ENCODE assay signal across 30 mouse cellular contexts in genomic region chr13:41123666-41124225, GRCm38 (mm10). TPM values are rescaled to one million over a fixed set of nuclear protein-coding genes. Genes with fewer than 3 reads are reported as not detected.
DNase-seq lines count a peak whose midpoint lies in the region; ATAC-seq and TF ChIP-seq lines count a peak whose summit lies in the region.
"Had no signal": no experiment of that assay in that cellular context is flagged by ENCODE, and none has a peak within 500 bp of the region (broad histone marks: within the 10 kb centered on the region; RNA-seq: fewer than 3 reads in every experiment).

No protein-coding gene starts in this region.

- no peak for TF ChIP-seq CTCF in brain, embryonic 14.5 days (IDR thresholded peaks at IDR 0.05; ENCODE audit: borderline replicate concordance, extremely low read depth, insufficient read depth, insufficient read length)

- H3K4me2 ChIP-seq in forebrain, embryonic 12.5 days, result no peak overlapping the region
- H3K4me2 ChIP-seq in forebrain, embryonic 11.5 days (ENCODE audit: low read depth, low read length, severe bottlenecking), result no peak overlapping the region
- H3K4me2 ChIP-seq: embryonic facial prominence, embryonic 13.5 days; heart, embryonic 13.5 days; hindbrain, embryonic 12.5 days; hindbrain, embryonic 15.5 days had no signal

- H3K4me3 ChIP-seq in forebrain, embryonic 12.5 days (replicated peaks), result no peak overlapping the region
- no peak overlapping the region for H3K4me3 ChIP-seq in forebrain, embryonic 11.5 days (ENCODE audit: low read depth, low read length)
- no peak overlapping the region for H3K4me3 ChIP-seq in embryonic facial prominence, embryonic 10.5 days
- H3K4me3 ChIP-seq: embryonic facial prominence, embryonic 13.5 days; erythroblast, embryonic 14.5 days; gastrocnemius, adult 2 months; heart, adult 2 months; heart, embryonic 10.5 days; heart, embryonic 13.5 days; hindbrain, embryonic 12.5 days; hindbrain, embryonic 15.5 days had no signal

- H3K36me3 ChIP-seq in forebrain, embryonic 12.5 days (replicated peaks), result no peaks in the 10 kb centered on the region
- no peaks in the 10 kb centered on the region for H3K36me3 ChIP-seq in forebrain, embryonic 11.5 days (ENCODE audit: control insufficient read depth, insufficient read depth, low read length)
- no peaks in the 10 kb centered on the region for H3K36me3 ChIP-seq in embryonic facial prominence, embryonic 10.5 days (replicated peaks)
- H3K36me3 ChIP-seq: embryonic facial prominence, embryonic 13.5 days; heart, embryonic 10.5 days; heart, embryonic 13.5 days; hindbrain, embryonic 12.5 days; hindbrain, embryonic 15.5 days had no signal

- H3K27ac ChIP-seq in forebrain, embryonic 12.5 days, result 0 out of 2 replicates have a peak overlapping the region, but pooled peaks have one; percentile 44
- no peak overlapping the region for H3K27ac ChIP-seq in forebrain, embryonic 11.5 days (ENCODE audit: low read depth, low read length)
- no peak overlapping the region for H3K27ac ChIP-seq in embryonic facial prominence, embryonic 10.5 days (replicated peaks)
- H3K27ac ChIP-seq: embryonic facial prominence, embryonic 13.5 days; gastrocnemius, adult 2 months; heart, adult 2 months; heart, embryonic 10.5 days; heart, embryonic 13.5 days; hindbrain, embryonic 12.5 days; hindbrain, embryonic 15.5 days had no signal

- DNase-seq in forebrain, embryonic 11.5 days (ENCODE audit: low spot score), result no peak
- DNase-seq in heart, adult 11 months, result peak; percentile 62
- DNase-seq in heart, adult 18-20 months, result no peak
- DNase-seq in brain, embryonic 14.5 days (ENCODE audit: low read depth), result peak; percentile 64
- no peak for DNase-seq in embryonic facial prominence, embryonic 10.5 days (ENCODE audit: low spot score)
- DNase-seq: adrenal gland, adult 8-10 months; adrenal gland, postnatal 25 days; cerebellum, adult 18-20 months; cerebellum, adult 9-10 months; cerebellum, postnatal 14 days; gastrocnemius, adult 2 months; gastrocnemius, postnatal 14 days; heart, adult 2 months; kidney, adult 2 months had no signal

- H3K4me1 ChIP-seq in forebrain, embryonic 12.5 days, result peaks cover 7% of the 10 kb centered on the region; the same call in 1 of the 2 replicates
- no peaks in the 10 kb centered on the region for H3K4me1 ChIP-seq in forebrain, embryonic 11.5 days (replicated peaks; ENCODE audit: control insufficient read depth, insufficient read depth, low read length)
- H3K4me1 ChIP-seq in embryonic facial prominence, embryonic 10.5 days, result peaks cover 13% of the 10 kb centered on the region
- H3K4me1 ChIP-seq: heart, embryonic 13.5 days; hindbrain, embryonic 12.5 days; hindbrain, embryonic 15.5 days had no signal

- no peak for ATAC-seq in forebrain, embryonic 12.5 days (ENCODE audit: low FRiP score)
- ATAC-seq in forebrain, embryonic 11.5 days (replicated peaks; ENCODE audit: low FRiP score), result no peak
- ATAC-seq: activated CD4-positive, CD25-positive, alpha-beta regulatory T cell, adult 4 months; intestine, postnatal 0 days had no signal

- H3K27me3 ChIP-seq in forebrain, embryonic 12.5 days, result no peaks in the 10 kb centered on the region
- no peaks in the 10 kb centered on the region for H3K27me3 ChIP-seq in forebrain, embryonic 11.5 days (ENCODE audit: control insufficient read depth, insufficient read depth, low read length)
- no peaks in the 10 kb centered on the region for H3K27me3 ChIP-seq in embryonic facial prominence, embryonic 10.5 days (replicated peaks; ENCODE audit: low read depth, poor library complexity, severe bottlenecking)
- H3K27me3 ChIP-seq: embryonic facial prominence, embryonic 13.5 days; heart, embryonic 13.5 days; hindbrain, embryonic 12.5 days; hindbrain, embryonic 15.5 days had no signal

- H3K9me3 ChIP-seq in forebrain, embryonic 12.5 days, result no peaks in the 10 kb centered on the region
- H3K9me3 ChIP-seq in forebrain, embryonic 11.5 days (ENCODE audit: control insufficient read depth, low read length), result no peaks in the 10 kb centered on the region
- no peaks in the 10 kb centered on the region for H3K9me3 ChIP-seq in embryonic facial prominence, embryonic 10.5 days
- H3K9me3 ChIP-seq: embryonic facial prominence, embryonic 13.5 days; heart, embryonic 10.5 days; heart, embryonic 13.5 days; hindbrain, embryonic 12.5 days; hindbrain, embryonic 15.5 days had no signal

- TF ChIP-seq POLR2A in brain, embryonic 14.5 days (IDR thresholded peaks at IDR 0.05; ENCODE audit: borderline replicate concordance, extremely low read depth, insufficient read depth, insufficient read length, poor library complexity, severe bottlenecking), result no peak

- H3K9ac ChIP-seq in forebrain, embryonic 12.5 days, result no peak overlapping the region
- no peak overlapping the region for H3K9ac ChIP-seq in forebrain, embryonic 11.5 days (ENCODE audit: low read length)
- H3K9ac ChIP-seq: embryonic facial prominence, embryonic 13.5 days; heart, embryonic 13.5 days; hindbrain, embryonic 12.5 days; hindbrain, embryonic 15.5 days had no signal

- WGBS in forebrain, embryonic 12.5 days, result 62% methylated on average over 6 of the region's 6 CpGs
- 78% methylated on average over 6 of the region's 6 CpGs for WGBS in forebrain, embryonic 11.5 days
- WGBS in embryonic facial prominence, embryonic 10.5 days, result 74% methylated on average over 6 of the region's 6 CpGs

RNA-seq across cellular contexts. Expression of gene Sycp2l, which starts 9.6 kb away (rescaled TPM):
- polyA plus RNA-seq in forebrain, embryonic 12.5 days (2016; fragmentation: Nextera tagmentation; extraction: Ambion mirVana), result not detected in 2 replicates
- not detected in 2 replicates for polyA plus RNA-seq in forebrain, embryonic 11.5 days (2014; fragmentation: Nextera tagmentation; extraction: Ambion mirVana)
- total RNA-seq in heart, adult 18-20 months (2021), result not detected
- polyA plus RNA-seq in brain, embryonic 14.5 days (2012; rRNA removed), result 0.04 TPM in 1 of 2 replicates, not detected in the other
- 0.12 TPM in 1 of 2 replicates, not detected in the other for polyA plus RNA-seq in embryonic facial prominence, embryonic 10.5 days (2016; fragmentation: Nextera tagmentation; extraction: Ambion mirVana)
- total RNA-seq: adrenal gland, adult 8-10 months; adrenal gland, postnatal 25 days; common myeloid progenitor, adult 5-6 weeks; gastrocnemius, adult 2 months; gastrocnemius, postnatal 14 days; gastrocnemius, postnatal 4 days; heart, adult 2 months; heart, postnatal 25 days; hematopoietic stem cell, adult 5-6 weeks had no signal
- polyA plus RNA-seq: erythroblast, embryonic 14.5 days; heart, adult 2 months; heart, embryonic 10.5 days; heart, embryonic 16.5 days; hindbrain, embryonic 12.5 days; hindbrain, embryonic 15.5 days; intestine, postnatal 0 days; kidney, adult 2 months had no signal

RNA-seq across cellular contexts. Expression of gene Gcm2, which starts 12.9 kb away (rescaled TPM):
- not detected in 2 replicates for polyA plus RNA-seq in forebrain, embryonic 12.5 days (2016; fragmentation: Nextera tagmentation; extraction: Ambion mirVana)
- not detected in 2 replicates for polyA plus RNA-seq in forebrain, embryonic 11.5 days (2014; fragmentation: Nextera tagmentation; extraction: Ambion mirVana)
- total RNA-seq in heart, adult 18-20 months (2021), result not detected
- not detected in 2 replicates for polyA plus RNA-seq in brain, embryonic 14.5 days (2012; rRNA removed)
- polyA plus RNA-seq in embryonic facial prominence, embryonic 10.5 days (2016; fragmentation: Nextera tagmentation; extraction: Ambion mirVana), result 0.06 TPM in 1 of 2 replicates, not detected in the other
- total RNA-seq: adrenal gland, adult 8-10 months; adrenal gland, postnatal 25 days; common myeloid progenitor, adult 5-6 weeks; gastrocnemius, adult 2 months; gastrocnemius, postnatal 14 days; gastrocnemius, postnatal 4 days; heart, adult 2 months; heart, postnatal 25 days; hematopoietic stem cell, adult 5-6 weeks had no signal
- polyA plus RNA-seq: embryonic facial prominence, embryonic 13.5 days; erythroblast, embryonic 14.5 days; frontal cortex, adult 2 months; heart, adult 2 months; heart, embryonic 13.5 days; heart, embryonic 16.5 days; hindbrain, embryonic 12.5 days; hindbrain, embryonic 15.5 days; intestine, embryonic 14.5 days; intestine, postnatal 0 days; kidney, adult 2 months had no signal

RNA-seq across cellular contexts. Expression of gene Mak, which starts 44.2 kb away (rescaled TPM):
- polyA plus RNA-seq in forebrain, embryonic 12.5 days (2016; fragmentation: Nextera tagmentation; extraction: Ambion mirVana), result 0.78 and 0.91 TPM in 2 replicates
- polyA plus RNA-seq in forebrain, embryonic 11.5 days (2014; fragmentation: Nextera tagmentation; extraction: Ambion mirVana), result 0.87 and 1.6 TPM in 2 replicates
- total RNA-seq in heart, adult 18-20 months (2021), result under 1 TPM in 1 of 2 experiments, not detected in 1; 0.31 TPM
- 1.3 and 1.7 TPM in 2 replicates for polyA plus RNA-seq in brain, embryonic 14.5 days (2012; rRNA removed)
- 0.94 and 0.95 TPM in 2 replicates for polyA plus RNA-seq in embryonic facial prominence, embryonic 10.5 days (2016; fragmentation: Nextera tagmentation; extraction: Ambion mirVana)
- total RNA-seq: adrenal gland, postnatal 25 days; common myeloid progenitor, adult 5-6 weeks; gastrocnemius, adult 2 months; gastrocnemius, postnatal 14 days; gastrocnemius, postnatal 4 days; heart, adult 2 months; heart, postnatal 25 days; hematopoietic stem cell, adult 5-6 weeks had no signal
- polyA plus RNA-seq: erythroblast, embryonic 14.5 days; kidney, adult 2 months had no signal

Comparison
In these comparisons a context has a peak if more than half of its experiments do, and no peak if none do; other contexts are left out.
1. DNase-seq: peak in heart, adult 11 months (single experiment) and brain, embryonic 14.5 days (single experiment); none in forebrain, embryonic 11.5 days (single experiment), heart, adult 18-20 months (0 of 2) and embryonic facial prominence, embryonic 10.5 days (single experiment).